Mouse (Mus musculus) stomach, postnatal 0 days (tissue): ENCODE results near the gene Hist1h2bp.

Experiments
- CTCF ChIP-seq: IDR thresholded peaks from 2 replicates; pipeline ENCODE4 v1.5.1; 2016; ENCODE audit warnings: antibody characterized with exemption, low read depth, mild to moderate bottlenecking, moderate library complexity
- EP300 ChIP-seq: optimal IDR thresholded peaks from 2 replicates; pipeline ENCODE3; 2016; ENCODE audit warnings: antibody characterized with exemption

DNA sequence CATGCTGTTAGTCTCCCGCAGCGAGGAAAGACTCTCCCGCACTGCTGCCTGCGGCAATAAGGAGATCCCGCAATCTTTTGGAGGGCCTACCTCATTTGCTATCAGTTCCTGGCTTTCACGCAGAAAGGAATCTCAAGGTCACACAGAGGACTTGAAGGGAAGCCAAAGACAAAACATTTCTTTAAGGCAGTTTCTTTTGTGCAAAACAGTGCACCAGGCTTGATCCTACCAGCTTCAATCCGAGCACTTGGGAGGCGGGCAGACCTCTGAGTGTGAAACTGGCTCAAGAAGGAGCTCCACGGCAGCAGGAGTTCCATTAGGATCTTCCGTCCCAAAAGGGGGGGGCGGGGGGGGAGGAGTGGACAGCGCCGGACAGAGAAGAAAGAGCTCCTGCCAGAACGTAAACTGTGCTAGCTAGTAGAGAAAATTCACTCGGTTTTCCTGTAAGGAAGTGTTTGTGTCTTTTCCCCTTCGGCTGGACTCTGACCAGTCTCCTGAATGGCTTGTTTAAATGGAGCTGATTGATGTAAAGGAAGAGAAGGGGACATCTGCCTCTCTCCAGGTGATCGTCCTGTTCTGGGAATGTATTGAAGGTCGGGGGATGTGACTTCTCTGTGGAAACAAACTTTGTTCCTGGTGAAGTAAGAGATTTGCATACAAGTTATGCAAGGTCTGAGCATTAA, 3.5 kb downstream of the Hist1h2bp start:
- TF ChIP-seq CTCF (no peak), EP300 (no peak)
